ENCODE assay signal across 17 mouse cellular contexts in genomic region chr4:155012115-155012514, GRCm38 (mm10). TPM values are rescaled to one million over a fixed set of nuclear protein-coding genes. Genes with fewer than 3 reads are reported as not detected.
A peak's percentile ranks its signal among the peaks of the same experiment; 100 is the strongest.
DNase-seq lines count a peak whose midpoint lies in the region; ATAC-seq and TF ChIP-seq lines count a peak whose summit lies in the region.
"Had no signal": no experiment of that assay in that cellular context is flagged by ENCODE, and none has a peak within 500 bp of the region (broad histone marks: within the 10 kb centered on the region; RNA-seq: fewer than 3 reads in every experiment).

No protein-coding gene starts in this region.

- no peak for TF ChIP-seq CTCF in hindbrain, postnatal 0 days (IDR thresholded peaks at IDR 0.05; ENCODE audit: low read depth)
- no peak for TF ChIP-seq CTCF in midbrain, postnatal 0 days (IDR thresholded peaks at IDR 0.05)

- peak; percentile 47 for DNase-seq in hindbrain, postnatal 0 days (ENCODE audit: low spot score)
- DNase-seq in hindbrain, embryonic 10.5 days (ENCODE audit: low spot score): no peak
- DNase-seq in midbrain, postnatal 0 days (ENCODE audit: low spot score): peak; percentile 33
- DNase-seq in cerebellum, adult 9-10 months: peak; percentile 86
- no peak for DNase-seq in ovary, postnatal 14 days (ENCODE audit: low spot score)
- no peak for DNase-seq in gastrocnemius, postnatal 10 days

- H3K4me1 ChIP-seq in hindbrain, postnatal 0 days (ENCODE audit: insufficient read depth, low read length): peaks cover 15% of the 10 kb centered on the region
- peaks cover 47% of the 10 kb centered on the region for H3K4me1 ChIP-seq in hindbrain, embryonic 10.5 days (replicated peaks)
- H3K4me1 ChIP-seq in midbrain, postnatal 0 days (ENCODE audit: insufficient read depth, low read length): peaks cover 8% of the 10 kb centered on the region; the same call in 1 of the 2 replicates
- H3K4me1 ChIP-seq in midbrain, embryonic 16.5 days (ENCODE audit: control insufficient read depth, insufficient read depth, low read length): 0 out of 2 replicates have a peak, but pooled peaks cover 2% of the 10 kb centered on the region

- H3K27me3 ChIP-seq in hindbrain, postnatal 0 days (ENCODE audit: insufficient read depth, low read length): no peaks in the 10 kb centered on the region
- H3K27me3 ChIP-seq in hindbrain, embryonic 10.5 days (ENCODE audit: insufficient read depth, poor library complexity, severe bottlenecking): peaks cover 4% of the 10 kb centered on the region; the same call in 1 of the 2 replicates
- no peaks in the 10 kb centered on the region for H3K27me3 ChIP-seq in midbrain, postnatal 0 days (ENCODE audit: insufficient read depth, low read length)
- H3K27me3 ChIP-seq in midbrain, embryonic 16.5 days (ENCODE audit: control insufficient read depth, insufficient read depth, low read depth, low read length): no peaks in the 10 kb centered on the region

- H3K36me3 ChIP-seq in hindbrain, postnatal 0 days (ENCODE audit: insufficient read depth, low read length): no peaks in the 10 kb centered on the region
- no peaks in the 10 kb centered on the region for H3K36me3 ChIP-seq in hindbrain, embryonic 10.5 days
- H3K36me3 ChIP-seq in midbrain, postnatal 0 days (ENCODE audit: insufficient read depth, low read length): no peaks in the 10 kb centered on the region
- no peaks in the 10 kb centered on the region for H3K36me3 ChIP-seq in midbrain, embryonic 16.5 days (ENCODE audit: control insufficient read depth, insufficient read depth, low read length)
- H3K36me3 ChIP-seq: liver, embryonic 12.5 days; midbrain, embryonic 12.5 days had no signal

- no peaks in the 10 kb centered on the region for H3K9me3 ChIP-seq in hindbrain, postnatal 0 days (ENCODE audit: low read length)
- H3K9me3 ChIP-seq in hindbrain, embryonic 10.5 days: no peaks in the 10 kb centered on the region
- H3K9me3 ChIP-seq in midbrain, postnatal 0 days (ENCODE audit: low read length): no peaks in the 10 kb centered on the region
- no peaks in the 10 kb centered on the region for H3K9me3 ChIP-seq in midbrain, embryonic 16.5 days (replicated peaks; ENCODE audit: control insufficient read depth, low read length, poor library complexity, severe bottlenecking)
- H3K9me3 ChIP-seq: liver, embryonic 12.5 days; midbrain, embryonic 12.5 days had no signal

- H3K4me3 ChIP-seq in hindbrain, postnatal 0 days (ENCODE audit: low read length): no peak overlapping the region
- no peak overlapping the region for H3K4me3 ChIP-seq in hindbrain, embryonic 10.5 days
- no peak overlapping the region for H3K4me3 ChIP-seq in midbrain, postnatal 0 days (ENCODE audit: low read depth, low read length)
- no peak overlapping the region for H3K4me3 ChIP-seq in midbrain, embryonic 16.5 days (ENCODE audit: low read depth, low read length)
- H3K4me3 ChIP-seq: liver, embryonic 12.5 days; midbrain, embryonic 12.5 days had no signal

- ATAC-seq in hindbrain, postnatal 0 days: no peak
- no peak for ATAC-seq in midbrain, postnatal 0 days (ENCODE audit: low FRiP score)
- ATAC-seq in midbrain, embryonic 16.5 days: no peak
- ATAC-seq: intestine, postnatal 0 days had no signal

- no peak overlapping the region for H3K4me2 ChIP-seq in hindbrain, postnatal 0 days (ENCODE audit: low read depth, low read length)
- H3K4me2 ChIP-seq in midbrain, postnatal 0 days (ENCODE audit: low read depth, low read length, poor library complexity, severe bottlenecking): no peak overlapping the region
- H3K4me2 ChIP-seq in midbrain, embryonic 16.5 days (ENCODE audit: low read length): no peak overlapping the region
- H3K4me2 ChIP-seq: hindbrain, embryonic 14.5 days; liver, embryonic 12.5 days; lung, embryonic 14.5 days; midbrain, embryonic 12.5 days had no signal

- H3K9ac ChIP-seq in hindbrain, postnatal 0 days (replicated peaks; ENCODE audit: low read length): no peak overlapping the region
- no peak overlapping the region for H3K9ac ChIP-seq in midbrain, postnatal 0 days (replicated peaks; ENCODE audit: low read length, poor library complexity, severe bottlenecking)
- H3K9ac ChIP-seq in midbrain, embryonic 16.5 days (ENCODE audit: low read depth, low read length): no peak overlapping the region
- H3K9ac ChIP-seq: hindbrain, embryonic 14.5 days; liver, embryonic 12.5 days; lung, embryonic 14.5 days; midbrain, embryonic 12.5 days had no signal

- no peak overlapping the region; the same call in 1 of the 2 replicates for H3K27ac ChIP-seq in hindbrain, postnatal 0 days
- no peak overlapping the region for H3K27ac ChIP-seq in hindbrain, embryonic 10.5 days
- no peak overlapping the region for H3K27ac ChIP-seq in midbrain, postnatal 0 days (ENCODE audit: low read depth, low read length)
- no peak overlapping the region for H3K27ac ChIP-seq in midbrain, embryonic 16.5 days (ENCODE audit: low read length)
- H3K27ac ChIP-seq: hindbrain, embryonic 14.5 days; liver, embryonic 12.5 days; macrophage; midbrain, embryonic 12.5 days; stomach, postnatal 0 days had no signal

- WGBS in hindbrain, postnatal 0 days: 67% methylated on average over 2 of the region's 2 CpGs
- 74% methylated on average over 2 of the region's 2 CpGs for WGBS in hindbrain, embryonic 10.5 days
- WGBS in midbrain, postnatal 0 days: 79% methylated on average over 2 of the region's 2 CpGs
- 78% methylated on average over 2 of the region's 2 CpGs for WGBS in midbrain, embryonic 16.5 days

RNA-seq across cellular contexts. Expression of gene Plch2, which starts 44.5 kb away (rescaled TPM):
- 45.7 and 48.8 TPM in 2 replicates for total RNA-seq in hindbrain, postnatal 0 days (2014; rRNA removed)
- polyA plus RNA-seq in hindbrain, postnatal 0 days (2015; fragmentation: Nextera tagmentation; extraction: Ambion mirVana): 12.5 and 12.8 TPM in 2 replicates
- 2.1 and 2.6 TPM in 2 replicates for polyA plus RNA-seq in hindbrain, embryonic 10.5 days (2016; fragmentation: Nextera tagmentation; extraction: Ambion mirVana)
- total RNA-seq in midbrain, postnatal 0 days (2014; rRNA removed): 49.8 and 51.1 TPM in 2 replicates
- 21.1 and 21.7 TPM in 2 replicates for polyA plus RNA-seq in midbrain, postnatal 0 days (2015; fragmentation: Nextera tagmentation; extraction: Ambion mirVana)
- polyA plus RNA-seq in midbrain, embryonic 16.5 days (2015; fragmentation: Nextera tagmentation; extraction: Ambion mirVana): 23.3 and 25.4 TPM in 2 replicates
- total RNA-seq in gastrocnemius, postnatal 10 days (2021): under 1 TPM; 0.09 to 0.14 TPM
- polyA plus RNA-seq: macrophage had no signal

RNA-seq across cellular contexts. Expression of gene Pank4, which starts 48.2 kb away (rescaled TPM):
- 34.5 and 40.9 TPM in 2 replicates for total RNA-seq in hindbrain, postnatal 0 days (2014; rRNA removed)
- polyA plus RNA-seq in hindbrain, postnatal 0 days (2015; fragmentation: Nextera tagmentation; extraction: Ambion mirVana): 25.2 and 28.1 TPM in 2 replicates
- 39.9 and 46.5 TPM in 2 replicates for polyA plus RNA-seq in hindbrain, embryonic 10.5 days (2016; fragmentation: Nextera tagmentation; extraction: Ambion mirVana)
- total RNA-seq in midbrain, postnatal 0 days (2014; rRNA removed): 36.7 and 39.8 TPM in 2 replicates
- polyA plus RNA-seq in midbrain, postnatal 0 days (2015; fragmentation: Nextera tagmentation; extraction: Ambion mirVana): 27.3 and 28.8 TPM in 2 replicates
- polyA plus RNA-seq in midbrain, embryonic 16.5 days (2015; fragmentation: Nextera tagmentation; extraction: Ambion mirVana): 42.1 and 45.5 TPM in 2 replicates
- 10 to 100 TPM; 26.1 to 28.7 TPM for total RNA-seq in gastrocnemius, postnatal 10 days (2021)

RNA-seq across cellular contexts. Expression of gene Hes5, which starts 51.4 kb away (rescaled TPM):
- 149 and 177 TPM in 2 replicates for total RNA-seq in hindbrain, postnatal 0 days (2014; rRNA removed)
- 106 and 122 TPM in 2 replicates for polyA plus RNA-seq in hindbrain, postnatal 0 days (2015; fragmentation: Nextera tagmentation; extraction: Ambion mirVana)
- 534 and 601 TPM in 2 replicates for polyA plus RNA-seq in hindbrain, embryonic 10.5 days (2016; fragmentation: Nextera tagmentation; extraction: Ambion mirVana)
- 111 and 115 TPM in 2 replicates for total RNA-seq in midbrain, postnatal 0 days (2014; rRNA removed)
- polyA plus RNA-seq in midbrain, postnatal 0 days (2015; fragmentation: Nextera tagmentation; extraction: Ambion mirVana): 165 and 180 TPM in 2 replicates
- 107 and 135 TPM in 2 replicates for polyA plus RNA-seq in midbrain, embryonic 16.5 days (2015; fragmentation: Nextera tagmentation; extraction: Ambion mirVana)
- total RNA-seq in gastrocnemius, postnatal 10 days (2021): under 1 TPM in 1 of 2 experiments, not detected in 1; 0.36 TPM
- total RNA-seq: adrenal gland, postnatal 25 days; gastrocnemius, postnatal 36 days had no signal
- polyA plus RNA-seq: heart, postnatal 0 days; macrophage had no signal

RNA-seq across cellular contexts. Expression of gene Pex10, which starts 54.7 kb away (rescaled TPM):
- 12.8 and 20.2 TPM in 2 replicates for total RNA-seq in hindbrain, postnatal 0 days (2014; rRNA removed)
- 15.4 and 15.9 TPM in 2 replicates for polyA plus RNA-seq in hindbrain, postnatal 0 days (2015; fragmentation: Nextera tagmentation; extraction: Ambion mirVana)
- 19.9 and 21.4 TPM in 2 replicates for polyA plus RNA-seq in hindbrain, embryonic 10.5 days (2016; fragmentation: Nextera tagmentation; extraction: Ambion mirVana)
- 12.2 and 14.0 TPM in 2 replicates for total RNA-seq in midbrain, postnatal 0 days (2014; rRNA removed)
- polyA plus RNA-seq in midbrain, postnatal 0 days (2015; fragmentation: Nextera tagmentation; extraction: Ambion mirVana): 15.2 and 15.7 TPM in 2 replicates
- polyA plus RNA-seq in midbrain, embryonic 16.5 days (2015; fragmentation: Nextera tagmentation; extraction: Ambion mirVana): 22.2 and 22.8 TPM in 2 replicates
- 10 to 100 TPM; 10.5 to 13.6 TPM for total RNA-seq in gastrocnemius, postnatal 10 days (2021)

Comparison
In these comparisons a context has a peak if more than half of its experiments do, and no peak if none do; other contexts are left out.
1. DNase-seq: peak in hindbrain, postnatal 0 days (single experiment), midbrain, postnatal 0 days (single experiment) and cerebellum, adult 9-10 months (single experiment); none in hindbrain, embryonic 10.5 days (single experiment), ovary, postnatal 14 days (single experiment) and gastrocnemius, postnatal 10 days (single experiment).